Mouse (Mus musculus): ENCODE measurements around the gene Pcdh17. TPM values are rescaled to one million over a fixed set of nuclear protein-coding genes. Genes with fewer than 3 reads are reported as not detected.
A peak's percentile ranks its signal among the peaks of the same experiment; 100 is the strongest.

The Pcdh17 gene
- polyA plus RNA-seq, 1 experiment from 2014 or later = 0.60 TPM

DNA sequence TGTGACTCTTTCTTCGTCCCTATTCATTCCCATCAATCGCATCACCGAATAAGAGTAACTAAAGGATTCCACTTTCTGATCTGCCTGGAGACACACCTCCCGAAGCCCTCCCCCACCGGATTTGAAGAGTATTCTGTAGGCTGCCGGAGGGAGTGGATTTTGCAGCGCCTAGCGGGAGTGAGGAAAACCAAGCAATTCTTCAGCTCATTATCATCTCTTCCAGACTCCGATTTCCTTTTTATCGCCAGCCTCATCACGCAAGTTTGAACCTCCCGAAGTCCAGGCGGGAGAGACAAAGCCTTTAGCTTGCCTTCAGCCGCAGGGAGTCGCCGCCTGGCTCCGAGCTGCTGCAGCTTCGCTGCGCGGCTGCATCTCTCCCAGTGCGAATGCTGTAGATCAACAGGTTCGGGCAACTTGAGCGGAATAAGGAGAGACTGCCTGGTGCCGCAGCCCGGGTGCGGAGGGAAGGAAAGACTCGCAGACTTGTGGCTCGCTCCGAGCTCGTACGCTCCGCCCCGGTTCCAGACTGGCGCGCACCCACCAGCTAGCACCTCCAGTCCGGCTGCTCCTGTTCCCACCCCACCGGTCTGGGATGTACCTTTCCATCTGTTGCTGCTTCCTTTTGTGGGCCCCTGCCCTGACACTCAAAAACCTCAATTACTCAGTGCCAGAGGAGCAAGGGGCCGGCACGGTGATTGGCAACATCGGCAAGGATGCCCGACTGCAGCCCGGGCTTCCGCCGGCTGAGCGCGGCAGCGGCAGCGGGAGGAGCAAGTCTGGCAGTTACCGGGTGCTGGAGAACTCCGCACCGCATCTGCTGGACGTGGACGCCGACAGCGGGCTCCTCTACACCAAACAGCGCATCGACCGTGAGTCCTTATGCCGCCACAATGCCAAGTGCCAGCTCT is 2.4 kb downstream of the Pcdh17 start:
- Histone ChIP-seq H3K27me3 (peaks cover 70% of the 10 kb centered on the region), H3K9me3 (replicated peaks) (no peaks in the 10 kb centered on the region), H3K4me2 (peak overlapping the region; percentile 67), H3K4me1 (replicated peaks) (peaks cover 12% of the 10 kb centered on the region), H3K36me3 (no peaks in the 10 kb centered on the region), H3K9ac (no peak overlapping the region), H3K27ac (no peak overlapping the region), H3K4me3 (replicated peaks) (peak overlapping the region; percentile 51)
- DNase-seq (no peak), ATAC-seq (ENCODE audit: low read depth) (no peak)
- 1% methylated on average over 59 of the region's 59 CpGs for WGBS (ENCODE audit: insufficient replicate concordance)

DNA sequence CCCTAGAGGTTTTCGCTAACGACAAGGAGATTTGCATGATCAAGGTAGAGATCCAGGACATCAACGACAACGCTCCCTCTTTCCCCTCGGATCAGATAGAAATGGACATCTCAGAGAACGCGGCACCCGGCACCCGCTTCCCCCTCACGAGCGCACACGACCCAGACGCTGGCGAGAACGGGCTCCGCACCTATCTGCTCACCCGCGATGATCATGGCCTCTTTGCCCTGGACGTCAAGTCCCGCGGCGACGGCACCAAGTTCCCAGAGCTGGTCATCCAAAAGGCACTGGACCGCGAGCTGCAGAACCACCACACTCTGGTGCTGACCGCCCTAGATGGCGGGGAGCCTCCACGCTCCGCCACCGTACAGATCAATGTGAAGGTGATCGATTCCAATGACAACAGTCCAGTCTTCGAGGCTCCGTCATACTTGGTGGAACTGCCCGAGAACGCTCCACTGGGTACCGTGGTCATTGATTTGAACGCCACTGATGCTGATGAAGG is 3.1 kb downstream of the Pcdh17 start:
- Histone ChIP-seq H3K27ac (no peak overlapping the region), H3K9ac (no peak overlapping the region), H3K27me3 (peaks cover 64% of the 10 kb centered on the region), H3K9me3 (replicated peaks) (no peaks in the 10 kb centered on the region), H3K4me1 (replicated peaks) (peaks cover 12% of the 10 kb centered on the region), H3K4me3 (replicated peaks) (peak overlapping the region; percentile 51), H3K36me3 (no peaks in the 10 kb centered on the region), H3K4me2 (peak overlapping the region; percentile 67)
- DNase-seq (no peak), ATAC-seq (ENCODE audit: low read depth) (no peak)
- WGBS (ENCODE audit: insufficient replicate concordance) = 7% methylated on average over 37 of the region's 37 CpGs

DNA sequence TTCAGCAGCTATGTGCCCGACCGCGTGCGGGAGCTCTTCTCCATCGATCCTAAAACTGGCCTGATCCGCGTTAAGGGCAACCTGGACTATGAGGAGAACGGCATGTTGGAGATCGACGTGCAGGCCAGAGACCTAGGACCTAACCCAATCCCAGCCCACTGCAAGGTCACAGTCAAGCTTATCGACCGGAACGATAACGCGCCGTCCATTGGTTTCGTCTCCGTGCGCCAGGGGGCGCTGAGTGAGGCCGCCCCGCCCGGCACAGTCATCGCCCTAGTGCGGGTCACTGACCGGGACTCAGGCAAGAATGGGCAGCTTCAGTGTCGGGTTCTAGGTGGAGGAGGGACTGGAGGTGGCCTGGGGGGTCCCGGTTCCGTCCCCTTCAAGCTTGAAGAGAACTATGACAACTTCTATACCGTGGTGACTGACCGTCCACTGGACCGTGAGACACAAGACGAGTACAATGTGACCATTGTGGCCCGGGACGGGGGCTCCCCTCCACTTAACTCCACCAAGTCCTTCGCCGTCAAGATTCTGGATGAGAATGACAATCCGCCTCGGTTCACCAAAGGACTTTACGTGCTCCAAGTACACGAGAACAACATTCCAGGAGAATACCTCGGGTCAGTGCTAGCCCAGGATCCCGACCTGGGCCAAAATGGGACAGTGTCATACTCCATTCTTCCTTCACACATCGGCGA is 3.7 kb downstream of the Pcdh17 start:
- H3K4me2 ChIP-seq = peak overlapping the region; percentile 67
- peak overlapping the region; percentile 51 for H3K4me3 ChIP-seq (replicated peaks)
- ATAC-seq (ENCODE audit: low read depth) = no peak
- WGBS (ENCODE audit: insufficient replicate concordance) = 9% methylated on average over 45 of the region's 45 CpGs
- peaks cover 61% of the 10 kb centered on the region for H3K27me3 ChIP-seq
- no peaks in the 10 kb centered on the region for H3K36me3 ChIP-seq
- no peak for DNase-seq
- H3K9me3 ChIP-seq (replicated peaks) = no peaks in the 10 kb centered on the region
- H3K4me1 ChIP-seq (replicated peaks) = peaks cover 12% of the 10 kb centered on the region
- no peak overlapping the region for H3K27ac ChIP-seq
- H3K9ac ChIP-seq = no peak overlapping the region

DNA sequence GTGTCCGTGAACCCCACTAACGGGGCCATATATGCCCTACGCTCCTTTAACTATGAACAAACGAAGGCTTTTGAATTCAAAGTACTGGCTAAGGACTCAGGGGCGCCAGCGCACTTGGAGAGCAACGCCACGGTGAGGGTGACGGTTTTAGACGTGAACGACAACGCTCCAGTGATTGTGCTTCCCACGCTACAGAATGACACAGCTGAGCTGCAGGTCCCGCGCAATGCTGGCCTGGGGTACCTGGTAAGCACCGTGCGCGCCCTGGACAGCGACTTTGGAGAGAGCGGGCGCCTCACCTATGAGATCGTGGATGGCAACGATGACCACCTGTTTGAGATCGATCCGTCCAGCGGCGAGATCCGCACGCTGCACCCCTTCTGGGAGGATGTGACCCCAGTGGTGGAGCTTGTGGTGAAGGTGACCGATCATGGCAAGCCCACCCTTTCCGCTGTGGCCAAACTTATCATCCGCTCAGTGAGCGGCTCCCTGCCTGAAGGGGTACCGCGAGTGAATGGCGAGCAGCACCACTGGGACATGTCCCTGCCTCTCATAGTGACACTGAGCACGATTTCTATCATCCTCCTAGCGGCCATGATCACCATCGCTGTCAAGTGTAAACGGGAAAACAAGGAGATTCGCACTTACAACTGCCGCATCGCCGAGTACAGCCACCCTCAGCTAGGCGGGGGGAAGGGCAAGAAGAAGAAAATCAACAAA is 4.5 kb downstream of the Pcdh17 start:
- Histone ChIP-seq H3K27me3 (peaks cover 57% of the 10 kb centered on the region), H3K27ac (no peak overlapping the region), H3K36me3 (no peaks in the 10 kb centered on the region), H3K9ac (no peak overlapping the region), H3K9me3 (replicated peaks) (no peaks in the 10 kb centered on the region), H3K4me1 (replicated peaks) (peaks cover 12% of the 10 kb centered on the region), H3K4me2 (peak overlapping the region; percentile 67), H3K4me3 (replicated peaks) (peak overlapping the region; percentile 51)
- ATAC-seq (ENCODE audit: low read depth) (no peak), DNase-seq (no peak)
- WGBS (ENCODE audit: insufficient replicate concordance) = 4% methylated on average over 45 of the region's 45 CpGs

DNA sequence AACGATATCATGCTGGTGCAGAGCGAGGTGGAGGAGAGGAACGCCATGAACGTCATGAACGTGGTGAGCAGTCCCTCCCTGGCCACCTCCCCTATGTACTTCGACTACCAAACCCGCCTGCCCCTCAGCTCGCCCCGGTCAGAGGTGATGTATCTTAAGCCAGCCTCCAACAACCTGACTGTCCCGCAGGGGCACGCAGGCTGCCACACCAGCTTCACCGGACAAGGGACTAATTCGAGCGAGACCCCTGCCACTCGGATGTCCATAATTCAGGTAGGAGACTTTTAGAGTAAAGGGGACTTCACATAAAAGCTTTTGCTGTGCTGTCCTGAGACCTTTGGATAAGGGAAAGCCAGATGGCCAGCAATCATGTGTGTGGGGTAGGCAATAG is 5.0 kb downstream of the Pcdh17 start:
- Histone ChIP-seq H3K9ac (no peak overlapping the region), H3K4me3 (replicated peaks) (peak overlapping the region; percentile 51), H3K9me3 (replicated peaks) (no peaks in the 10 kb centered on the region), H3K4me2 (peak overlapping the region; percentile 67; the same call in 1 of the 2 replicates), H3K27me3 (peaks cover 53% of the 10 kb centered on the region), H3K27ac (no peak overlapping the region), H3K4me1 (replicated peaks) (peaks cover 10% of the 10 kb centered on the region), H3K36me3 (no peaks in the 10 kb centered on the region)
- DNase-seq (no peak), ATAC-seq (ENCODE audit: low read depth) (no peak)
- WGBS (ENCODE audit: insufficient replicate concordance) = 3% methylated on average over 15 of the region's 15 CpGs

DNA sequence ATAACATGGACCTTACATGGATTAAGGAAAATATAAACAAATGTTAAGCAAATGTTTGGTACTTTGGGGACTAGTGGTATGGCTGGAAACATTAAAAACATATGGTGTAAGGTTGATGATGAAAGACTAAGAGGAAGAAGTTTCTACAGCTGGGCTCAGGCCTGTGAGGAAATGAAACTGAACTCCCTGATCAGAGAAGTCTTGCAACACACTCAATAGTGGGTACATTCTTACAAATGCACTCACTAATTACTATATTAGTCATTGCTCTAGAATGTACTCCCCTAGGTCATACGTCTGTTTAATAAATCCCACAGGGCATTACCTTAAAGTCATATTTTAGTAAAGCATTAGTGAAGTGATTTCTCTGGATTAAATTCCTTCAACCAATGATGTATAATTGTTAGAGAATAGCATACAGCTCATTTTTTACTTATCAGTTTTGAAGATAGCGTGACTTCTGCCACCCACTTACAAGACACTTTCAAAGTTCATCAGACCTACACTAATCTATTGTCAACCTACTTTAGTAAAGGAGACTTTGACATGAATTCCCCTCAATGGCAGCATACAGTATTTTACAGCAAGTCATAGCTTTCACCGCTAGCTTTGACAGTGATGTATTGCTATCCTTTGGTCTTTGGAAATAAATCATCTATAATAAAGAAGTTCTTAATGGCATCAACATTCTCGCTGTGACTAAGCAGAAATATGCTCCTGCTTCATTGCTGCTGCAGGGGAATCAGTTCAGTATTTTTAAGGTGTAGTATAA is 10.9 kb downstream of the Pcdh17 start:
- H3K9ac ChIP-seq = no peak overlapping the region
- H3K27ac ChIP-seq = no peak overlapping the region
- H3K36me3 ChIP-seq = no peaks in the 10 kb centered on the region
- H3K4me2 ChIP-seq = no peak overlapping the region
- ATAC-seq (ENCODE audit: low read depth) = no peak
- H3K4me3 ChIP-seq (replicated peaks) = no peak overlapping the region
- H3K9me3 ChIP-seq (replicated peaks) = no peaks in the 10 kb centered on the region
- no peaks in the 10 kb centered on the region for H3K27me3 ChIP-seq
- 59% methylated on average over 4 of the region's 4 CpGs for WGBS (ENCODE audit: insufficient replicate concordance)
- no peak for DNase-seq
- no peaks in the 10 kb centered on the region for H3K4me1 ChIP-seq (replicated peaks)

DNA sequence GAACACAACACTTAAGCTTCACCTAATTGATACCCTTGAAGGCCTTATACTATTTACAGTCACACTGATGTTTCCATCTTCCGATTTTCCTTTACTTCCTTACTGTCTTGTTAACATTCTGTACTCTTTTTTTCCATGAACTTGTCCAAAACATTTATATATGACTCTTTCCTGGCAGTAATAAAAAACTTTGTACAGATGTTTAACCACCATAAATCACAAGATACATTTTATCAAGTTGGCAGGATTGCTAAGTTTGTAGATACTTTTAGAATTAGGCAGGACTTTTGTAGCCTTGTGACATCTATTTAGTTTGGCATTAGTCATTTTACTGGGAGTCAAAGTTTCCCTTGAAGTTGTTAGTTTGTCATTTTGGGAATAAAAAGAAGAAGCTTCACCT is 32.1 kb downstream of the Pcdh17 start:
- Histone ChIP-seq H3K27ac (no peak overlapping the region), H3K4me2 (no peak overlapping the region), H3K36me3 (no peaks in the 10 kb centered on the region), H3K4me3 (replicated peaks) (no peak overlapping the region), H3K27me3 (no peaks in the 10 kb centered on the region), H3K4me1 (replicated peaks) (no peaks in the 10 kb centered on the region), H3K9me3 (replicated peaks) (no peaks in the 10 kb centered on the region), H3K9ac (no peak overlapping the region)
- ATAC-seq (ENCODE audit: low read depth) = no peak
- WGBS (ENCODE audit: insufficient replicate concordance) = 79% methylated on average over 1 of the region's 1 CpGs
- DNase-seq = no peak

DNA sequence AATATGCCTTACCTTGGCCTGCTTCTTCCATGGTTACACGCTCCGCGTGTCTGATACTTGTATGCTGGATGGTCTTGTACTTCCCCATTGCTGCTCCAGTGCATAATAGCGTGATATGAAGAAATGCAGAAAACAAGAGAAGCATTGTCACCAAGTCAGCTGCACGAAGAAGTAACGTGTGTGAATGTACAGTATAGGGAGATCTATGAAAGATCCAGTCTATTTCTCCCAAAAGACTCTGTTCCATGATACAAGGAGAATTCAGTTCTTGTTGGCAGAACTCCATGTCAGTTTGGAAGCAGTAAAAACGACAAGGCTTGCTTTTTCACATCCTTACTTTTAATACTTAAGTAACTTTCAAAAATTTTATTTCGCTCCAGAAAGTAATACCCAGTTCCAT is 33.0 kb downstream of the Pcdh17 start:
- H3K27ac ChIP-seq = no peak overlapping the region
- no peak overlapping the region for H3K4me2 ChIP-seq
- no peak for ATAC-seq (ENCODE audit: low read depth)
- H3K4me3 ChIP-seq (replicated peaks) = no peak overlapping the region
- no peaks in the 10 kb centered on the region for H3K27me3 ChIP-seq
- H3K9me3 ChIP-seq (replicated peaks) = no peaks in the 10 kb centered on the region
- 72% methylated on average over 8 of the region's 8 CpGs for WGBS (ENCODE audit: insufficient replicate concordance)
- no peaks in the 10 kb centered on the region for H3K36me3 ChIP-seq
- DNase-seq = no peak
- no peak overlapping the region for H3K9ac ChIP-seq
- no peaks in the 10 kb centered on the region for H3K4me1 ChIP-seq (replicated peaks)

DNA sequence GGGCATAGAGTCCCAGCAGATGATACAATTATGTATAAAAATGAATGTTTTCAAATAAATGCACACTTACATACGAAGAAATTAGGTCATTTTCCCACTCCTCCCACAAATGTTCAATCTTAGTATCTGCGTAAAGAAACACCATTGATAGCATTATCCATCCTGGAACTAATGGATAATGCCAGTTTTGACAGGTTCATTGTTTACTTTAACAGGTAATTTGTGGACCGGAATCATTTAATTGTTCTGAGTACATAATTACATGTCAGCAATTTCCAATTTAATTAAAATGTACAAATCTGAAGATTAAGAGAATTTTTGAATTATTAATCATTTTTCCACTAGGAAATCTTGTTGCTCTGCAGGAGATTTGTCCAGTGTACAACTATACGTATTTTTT is 33.5 kb downstream of the Pcdh17 start:
- WGBS (ENCODE audit: insufficient replicate concordance) = 66% methylated on average over 4 of the region's 4 CpGs
- no peaks in the 10 kb centered on the region for H3K9me3 ChIP-seq (replicated peaks)
- H3K4me2 ChIP-seq = no peak overlapping the region
- no peak for ATAC-seq (ENCODE audit: low read depth)
- H3K9ac ChIP-seq = no peak overlapping the region
- H3K36me3 ChIP-seq = no peaks in the 10 kb centered on the region
- no peaks in the 10 kb centered on the region for H3K4me1 ChIP-seq (replicated peaks)
- DNase-seq = no peak
- H3K4me3 ChIP-seq (replicated peaks) = no peak overlapping the region
- no peak overlapping the region for H3K27ac ChIP-seq
- no peaks in the 10 kb centered on the region for H3K27me3 ChIP-seq

DNA sequence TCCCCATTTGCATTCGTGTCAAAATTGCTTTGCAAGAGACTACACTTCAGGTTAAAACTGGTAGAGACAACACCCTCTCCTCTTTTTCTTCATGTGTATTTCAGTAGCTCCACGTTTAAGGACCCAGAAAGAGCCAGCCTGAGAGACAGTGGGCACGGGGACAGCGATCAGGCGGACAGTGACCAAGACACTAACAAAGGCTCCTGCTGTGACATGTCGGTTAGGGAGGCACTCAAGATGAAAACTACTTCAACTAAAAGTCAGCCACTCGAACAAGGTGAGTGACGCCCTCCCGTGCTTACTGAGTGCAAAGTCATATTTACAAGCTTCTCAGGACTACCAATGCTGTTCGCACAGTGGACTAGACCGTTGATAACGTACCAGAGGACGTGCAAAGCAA is 34.0 kb downstream of the Pcdh17 start:
- Histone ChIP-seq H3K27ac (no peak overlapping the region), H3K27me3 (no peaks in the 10 kb centered on the region), H3K4me2 (no peak overlapping the region), H3K36me3 (no peaks in the 10 kb centered on the region), H3K9me3 (replicated peaks) (no peaks in the 10 kb centered on the region), H3K4me3 (replicated peaks) (no peak overlapping the region), H3K4me1 (replicated peaks) (no peaks in the 10 kb centered on the region), H3K9ac (no peak overlapping the region)
- no peak for DNase-seq
- WGBS (ENCODE audit: insufficient replicate concordance) = 62% methylated on average over 13 of the region's 13 CpGs
- ATAC-seq (ENCODE audit: low read depth) = no peak
